Mouse (Mus musculus) cerebellum, adult 2 months (tissue): Measurements from ENCODE around the gene Clk2. TPM values are rescaled to one million over a fixed set of nuclear protein-coding genes. Genes with fewer than 3 reads are reported as not detected.

Source experiments
- DNase-seq, 2 experiments: peaks; one replicate each; pipeline ENCODE4 v3.0.0; 2021
- H3K27ac ChIP-seq: fragments of 200-500 bp; 2 replicates; pipeline ENCODE4 v1.5.1; 2012; ENCODE audit warnings: low read length, control low read depth, inconsistent platforms; ENCODE audit not compliant: insufficient read depth
- H3K27me3 ChIP-seq: fragments of 200-500 bp; 2 replicates; pipeline ENCODE4 v1.6.1; 2012; ENCODE audit warnings: inconsistent platforms, mild to moderate bottlenecking, low read length, moderate library complexity; ENCODE audit not compliant: control insufficient read depth, insufficient read depth
- H3K4me1 ChIP-seq: fragments of 200-500 bp; 2 replicates; pipeline ENCODE4 v1.6.1; 2011; ENCODE audit warnings: low read length; ENCODE audit not compliant: control insufficient read depth, insufficient read depth
- H3K4me3 ChIP-seq: fragments of 200-500 bp; replicated peaks from 2 replicates; pipeline ENCODE3; 2011; ENCODE audit warnings: mild to moderate bottlenecking, low read depth, low read length, control low read depth; ENCODE audit not compliant: insufficient read depth
- CTCF ChIP-seq: fragments of 200-500 bp; IDR thresholded peaks from 2 replicates; pipeline ENCODE4 v1.5.1; 2011; ENCODE audit warnings: low read depth, mild to moderate bottlenecking, control low read depth, low read length, moderate library complexity, borderline replicate concordance; ENCODE audit not compliant: insufficient read depth
- POLR2A ChIP-seq: fragments of 200-500 bp; IDR thresholded peaks from 2 replicates; pipeline ENCODE4 v1.6.1; 2011; ENCODE audit warnings: low read length, control low read depth, borderline replicate concordance; ENCODE audit not compliant: insufficient read depth
- WGBS: fragments of 180-500 bp; shearing (Covaris S2); methylation state at CpG from one replicate; pipeline ENCODE4 v1.1.7; 2018; 5-methylcytosine and 5-hydroxymethylcytosine counted together
- polyA plus RNA-seq: library from polyadenylated mRNA; depleted of rRNA; stranded (reverse); fragments of >200 nt; gene quantifications from 2 replicates; pipeline ENCODE4 v1.2.3, GENCODE M21; 2012

Gene Clk2
- polyA plus RNA-seq, 1 experiment, result 75.5 TPM

DNA sequence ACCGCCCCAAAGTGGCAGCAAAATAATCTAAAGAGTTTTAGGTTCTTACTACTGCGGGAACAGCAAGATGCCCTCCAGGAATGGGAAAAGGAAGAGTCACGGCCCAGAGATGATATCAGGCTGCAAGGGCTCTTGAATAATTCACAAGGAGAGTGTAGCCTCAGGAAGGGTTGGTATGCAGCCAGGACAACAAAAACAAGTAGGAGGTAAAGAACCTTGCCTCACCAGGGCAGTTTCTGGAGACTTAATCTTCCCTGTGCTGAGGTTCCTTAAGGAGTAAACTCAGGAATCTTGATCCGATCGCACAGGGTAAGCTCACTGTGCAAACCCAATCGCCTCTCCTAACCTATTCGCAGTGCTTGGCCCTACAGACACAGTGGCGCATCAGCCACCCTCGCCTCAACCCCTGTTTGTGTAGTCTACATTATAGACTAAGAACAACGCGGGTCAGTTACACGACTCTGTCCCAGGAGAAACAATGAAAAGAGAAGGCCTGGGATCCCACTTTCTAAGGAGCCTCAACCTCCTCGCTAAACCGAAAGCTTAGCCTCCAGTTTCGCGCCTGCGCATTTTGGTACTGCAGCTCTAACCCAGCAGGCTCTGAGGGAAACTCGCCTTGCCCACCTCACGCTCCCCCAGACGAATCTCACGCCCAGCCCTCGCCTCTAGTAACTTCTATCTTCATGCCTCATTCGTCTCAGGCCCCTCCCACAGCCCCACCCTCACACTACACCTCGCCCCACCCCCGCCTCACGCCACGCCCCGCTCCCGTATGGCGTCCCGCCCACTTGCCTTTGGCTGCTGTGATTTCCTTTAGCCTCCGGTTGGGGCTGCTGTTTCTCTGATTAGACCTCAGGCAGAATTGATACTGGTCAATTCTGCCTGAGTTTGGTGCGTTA is 31.6 kb downstream of the Clk2 start:
- peak; percentile 80 to 81 for DNase-seq
- Histone ChIP-seq H3K4me1 (no peaks in the 10 kb centered on the region), H3K27me3 (no peaks in the 10 kb centered on the region), H3K27ac (peak overlapping the region; percentile 32), H3K4me3 (peak overlapping the region; percentile 92)
- WGBS, result 5% methylated on average over 33 of the region's 33 CpGs
- TF ChIP-seq POLR2A (peak; percentile 41; the same call in 1 of the 2 replicates), CTCF (peak; percentile 26; the same call in 1 of the 2 replicates)

DNA sequence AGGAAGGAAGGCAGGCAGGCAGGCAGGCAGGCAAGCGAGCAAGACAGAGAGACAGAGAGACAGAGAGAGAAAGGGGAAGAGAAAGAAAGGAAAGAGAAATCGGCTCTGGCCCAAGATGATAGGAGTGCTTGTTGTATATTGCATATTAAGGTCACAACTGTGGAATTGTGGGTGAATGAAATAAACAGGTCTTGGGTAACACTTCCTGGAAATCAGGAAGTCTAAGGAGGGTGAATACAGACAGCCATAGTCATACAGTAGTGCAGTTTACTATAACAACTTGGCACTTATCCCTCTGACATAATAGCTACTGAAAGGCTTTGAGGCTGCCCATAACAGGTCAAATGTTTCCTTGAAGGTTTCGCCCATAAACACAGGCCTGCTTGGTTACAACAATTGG is 35.2 kb downstream of the Clk2 start:
- DNase-seq, result no peak
- no peak overlapping the region for H3K27ac ChIP-seq
- 77% methylated on average over 3 of the region's 3 CpGs for WGBS

DNA sequence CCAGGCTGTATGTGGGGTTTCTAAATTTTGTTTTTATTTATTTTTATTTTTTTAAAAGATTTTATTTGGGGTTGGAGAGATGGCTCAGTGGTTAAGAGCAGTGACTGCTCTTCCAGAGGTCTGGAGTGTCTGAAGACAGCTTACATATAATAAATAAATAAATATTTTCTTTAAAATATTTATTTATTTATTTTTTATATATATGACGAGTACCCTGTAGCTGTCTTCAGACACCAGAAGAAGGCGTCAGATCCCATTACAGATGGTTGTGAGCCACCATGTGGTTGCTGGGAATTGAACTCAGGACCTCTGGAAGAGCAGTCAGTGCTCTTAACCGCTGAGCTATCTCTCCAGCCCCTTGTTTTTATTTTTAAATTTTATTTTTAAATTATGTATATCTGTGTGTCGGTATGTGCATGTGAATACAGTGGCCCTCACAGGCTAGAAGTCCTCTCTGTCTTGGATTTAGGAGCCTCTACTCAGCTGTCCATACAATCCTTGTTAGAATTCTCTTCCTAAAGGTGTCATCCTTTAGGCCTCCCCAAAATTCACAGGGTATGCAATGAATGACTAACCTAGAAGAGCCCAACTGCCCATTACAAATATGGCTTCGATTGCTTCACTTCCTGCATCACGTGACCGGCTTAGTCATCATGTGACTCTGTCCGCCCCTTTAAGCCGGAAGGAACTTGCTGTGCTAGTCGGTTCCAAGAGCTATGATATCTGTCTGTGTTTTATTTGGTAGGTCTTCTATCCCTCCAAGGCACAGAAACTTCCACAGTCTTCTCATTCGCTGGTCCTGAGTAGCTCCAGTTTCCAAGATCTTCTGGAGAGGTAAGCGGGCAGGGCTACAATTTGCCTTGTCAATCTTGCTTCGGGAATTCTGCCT is 37.9 kb downstream of the Clk2 start, which contains the start of gene Gba:
TSS of gene Gba (plus strand) at position 676 of the 889 bp plus-strand sequence.
- DNase-seq, result peak; percentile 86 to 89
- 21% methylated on average over 13 of the region's 13 CpGs for WGBS
- Histone ChIP-seq H3K27me3 (no peaks in the 10 kb centered on the region), H3K4me3 (peak within 1 kb of the TSS; percentile 72), H3K4me1 (no peaks in the 10 kb centered on the region; the same call in 1 of the 2 replicates), H3K27ac (no peak within 1 kb of the TSS)
- TF ChIP-seq CTCF, result no peak
- TF ChIP-seq POLR2A, result peak; percentile 50; the same call in 1 of the 2 replicates

More for the DNA sequence above, 35.2 kb downstream of the Clk2 start:
- no peak for TF ChIP-seq CTCF
- no peak for TF ChIP-seq POLR2A
- Histone ChIP-seq H3K4me3 (no peak overlapping the region), H3K4me1 (no peaks in the 10 kb centered on the region; the same call in 1 of the 2 replicates), H3K27me3 (no peaks in the 10 kb centered on the region)

DNA sequence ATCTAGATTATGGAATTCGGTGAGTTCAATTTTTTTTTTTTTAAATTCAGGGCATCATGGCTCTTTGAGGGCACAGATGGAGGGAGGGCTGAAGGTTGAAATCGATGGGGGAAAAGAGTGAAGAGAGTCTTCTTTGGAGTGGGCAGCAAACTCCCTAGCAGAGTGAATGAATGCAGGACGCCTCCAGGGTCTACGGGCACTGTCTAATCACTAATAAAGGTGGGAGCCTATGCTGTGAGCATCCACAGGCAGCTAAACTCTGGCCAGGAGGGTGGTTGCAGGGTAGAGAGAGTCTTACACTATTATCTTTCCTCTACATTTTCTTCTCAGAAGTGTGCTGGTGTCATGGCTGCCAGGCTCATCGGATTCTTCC is 38.5 kb downstream of the Clk2 start:
- Histone ChIP-seq H3K27me3 (no peaks in the 10 kb centered on the region), H3K4me1 (no peaks in the 10 kb centered on the region; the same call in 1 of the 2 replicates), H3K4me3 (peak overlapping the region; percentile 72), H3K27ac (no peak overlapping the region)
- no peak for TF ChIP-seq POLR2A
- 20% methylated on average over 5 of the region's 5 CpGs for WGBS
- DNase-seq, result no peak

DNA sequence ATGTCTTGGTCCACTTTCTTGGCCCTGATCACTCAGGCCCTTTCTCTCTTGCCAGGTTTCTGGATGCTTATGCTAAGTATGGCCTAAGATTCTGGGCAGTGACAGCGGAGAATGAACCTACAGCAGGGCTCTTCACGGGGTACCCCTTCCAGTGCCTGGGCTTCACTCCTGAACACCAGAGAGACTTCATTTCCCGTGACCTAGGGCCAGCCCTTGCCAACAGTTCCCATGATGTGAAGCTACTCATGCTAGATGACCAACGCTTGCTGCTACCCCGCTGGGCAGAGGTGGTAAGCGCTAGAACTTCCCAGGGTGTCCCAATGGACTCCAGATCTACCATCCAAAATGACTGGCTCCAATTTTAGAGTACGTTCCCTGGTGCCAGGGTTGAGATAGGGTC is 41.5 kb downstream of the Clk2 start:
- TF ChIP-seq POLR2A (no peak), CTCF (no peak)
- H3K27ac ChIP-seq, result no peak overlapping the region
- no peak for DNase-seq
- no peak overlapping the region for H3K4me3 ChIP-seq
- H3K4me1 ChIP-seq, result no peaks in the 10 kb centered on the region; the same call in 1 of the 2 replicates
- no peaks in the 10 kb centered on the region for H3K27me3 ChIP-seq
- 78% methylated on average over 7 of the region's 7 CpGs for WGBS

DNA sequence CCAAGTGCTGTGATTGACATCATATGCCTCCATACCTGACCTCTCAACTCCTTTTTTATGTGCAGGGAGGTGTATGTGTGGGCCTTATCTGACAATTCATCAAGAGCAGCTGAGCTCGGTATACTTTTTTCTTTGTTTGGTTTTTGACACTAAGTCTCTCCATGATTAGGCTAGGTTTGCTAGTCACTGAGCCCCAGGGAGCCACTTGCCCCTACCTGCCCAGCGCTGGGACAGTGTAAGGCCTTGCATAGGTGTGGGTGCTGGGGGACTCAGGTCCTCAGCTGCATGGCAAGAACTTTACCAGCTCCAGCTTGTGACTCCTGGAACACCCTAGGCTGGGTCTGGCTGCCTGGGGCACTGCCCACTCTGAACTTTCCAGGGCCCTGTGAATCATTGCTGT is 42.1 kb downstream of the Clk2 start:
- Histone ChIP-seq H3K4me3 (no peak overlapping the region), H3K4me1 (no peaks in the 10 kb centered on the region; the same call in 1 of the 2 replicates), H3K27ac (no peak overlapping the region), H3K27me3 (no peaks in the 10 kb centered on the region)
- TF ChIP-seq POLR2A (no peak), CTCF (no peak)
- 95% methylated on average over 2 of the region's 2 CpGs for WGBS
- no peak for DNase-seq

DNA sequence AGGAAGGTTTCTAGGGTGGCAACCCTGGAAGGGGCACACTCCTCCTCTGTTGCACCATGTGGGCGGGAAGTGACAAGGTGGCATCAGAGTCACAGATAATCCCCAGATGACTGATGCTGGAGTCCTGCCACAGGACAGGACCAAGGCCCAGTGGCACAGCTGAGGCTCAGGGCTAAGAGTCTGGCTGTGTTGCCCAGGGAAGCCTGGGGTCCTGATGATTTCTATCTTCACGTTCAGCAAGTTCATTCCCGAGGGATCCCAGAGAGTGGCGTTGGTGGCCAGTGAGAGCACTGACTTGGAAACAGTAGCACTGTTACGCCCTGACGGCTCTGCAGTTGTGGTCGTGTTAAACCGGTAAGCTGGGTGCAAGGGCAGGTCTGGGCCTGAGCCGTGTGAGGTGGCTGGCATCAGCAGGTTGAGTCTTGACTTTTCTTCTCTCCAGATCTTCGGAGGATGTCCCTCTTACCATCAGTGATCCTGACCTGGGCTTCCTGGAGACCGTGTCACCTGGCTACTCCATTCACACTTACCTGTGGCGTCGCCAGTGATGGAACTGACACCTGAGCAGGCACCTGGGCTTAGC is 43.6 kb downstream of the Clk2 start:
- Histone ChIP-seq H3K4me1 (no peaks in the 10 kb centered on the region; the same call in 1 of the 2 replicates), H3K4me3 (no peak overlapping the region), H3K27ac (no peak overlapping the region), H3K27me3 (no peaks in the 10 kb centered on the region)
- no peak for DNase-seq
- 77% methylated on average over 13 of the region's 13 CpGs for WGBS
- TF ChIP-seq CTCF (no peak), POLR2A (no peak)
